Mouse (Mus musculus) heart, adult 9 months (tissue): Measurements from ENCODE around the gene Gprasp2.
A peak's percentile ranks its signal among the peaks of the same experiment; 100 is the strongest.
"Not testable (repeated sequence)": the region's sequence is repeated elsewhere in the genome, so short reads cannot be mapped to it uniquely, and the experiment has no call there.

ENCODE experiments used
- DNase-seq, 2 experiments: peaks; one replicate each; pipeline ENCODE4 v3.0.0; 2022; ENCODE audit warnings: low spot score in 2 of 2

Gene Gprasp2

DNA sequence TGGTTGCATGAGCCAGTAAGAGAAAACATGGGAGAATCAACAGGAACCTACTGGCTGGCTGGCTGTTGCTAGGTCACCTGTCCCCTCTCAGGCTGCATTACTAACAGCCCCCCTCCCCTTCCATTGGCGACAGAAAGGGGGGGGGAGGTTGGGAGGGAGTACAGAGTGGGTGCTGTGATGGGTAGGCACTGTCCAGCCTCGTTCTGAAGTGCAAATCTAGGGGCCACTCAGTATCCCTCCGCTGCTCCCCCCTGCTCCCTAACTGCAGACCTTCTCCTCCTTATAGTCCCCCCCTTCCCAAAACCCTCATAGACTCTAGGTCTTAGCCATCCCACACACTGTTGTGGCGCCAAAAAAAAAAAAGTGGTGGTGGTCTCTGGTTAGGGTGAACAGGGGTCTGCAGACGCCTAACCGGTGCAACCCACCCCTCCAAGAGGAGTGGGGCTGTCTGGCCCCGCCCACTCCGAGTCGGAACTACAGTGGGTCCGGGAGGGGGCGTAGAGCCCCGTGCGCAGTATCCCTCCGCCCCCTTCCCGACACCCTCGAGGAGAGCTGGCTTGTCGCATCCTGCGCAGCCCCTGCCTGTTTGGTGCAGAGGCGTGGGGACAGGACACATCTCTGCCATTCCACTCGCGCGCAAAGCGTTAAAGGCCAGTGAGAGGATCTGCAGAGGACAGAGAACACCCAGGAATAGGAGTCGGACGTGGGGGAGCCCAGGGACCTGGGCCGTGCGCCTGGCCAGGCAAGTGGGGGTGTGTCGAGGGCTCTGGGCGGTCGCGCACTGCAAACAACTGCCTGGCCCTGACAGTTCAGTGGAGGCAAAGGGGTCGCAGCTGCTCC, at the start of gene Gprasp2:
Gprasp2 (plus strand) TSS at position 514 of the 840 bp plus-strand sequence.
- peak in 1 of 2 experiments; percentile 2 for DNase-seq

DNA sequence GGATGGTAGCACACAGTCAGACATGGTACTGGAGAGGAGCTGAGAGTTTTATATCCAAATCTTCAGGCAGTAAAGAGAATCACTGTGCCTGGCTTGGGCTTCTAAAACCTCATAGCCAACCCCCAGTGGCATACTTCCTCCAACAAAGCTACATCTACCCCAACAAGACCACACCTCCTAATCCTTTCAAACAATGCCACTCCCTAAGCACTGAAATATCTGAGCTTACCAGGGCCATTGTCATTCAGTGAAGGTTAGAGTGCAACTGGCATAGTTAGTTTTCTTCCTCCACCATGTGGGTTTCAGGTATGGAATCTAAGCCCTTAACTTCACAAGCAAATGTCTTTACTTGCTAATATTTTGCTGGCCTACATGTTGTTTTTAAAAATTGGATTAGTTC, 47.3 kb upstream of the Gprasp2 start:
- DNase-seq: no peak

DNA sequence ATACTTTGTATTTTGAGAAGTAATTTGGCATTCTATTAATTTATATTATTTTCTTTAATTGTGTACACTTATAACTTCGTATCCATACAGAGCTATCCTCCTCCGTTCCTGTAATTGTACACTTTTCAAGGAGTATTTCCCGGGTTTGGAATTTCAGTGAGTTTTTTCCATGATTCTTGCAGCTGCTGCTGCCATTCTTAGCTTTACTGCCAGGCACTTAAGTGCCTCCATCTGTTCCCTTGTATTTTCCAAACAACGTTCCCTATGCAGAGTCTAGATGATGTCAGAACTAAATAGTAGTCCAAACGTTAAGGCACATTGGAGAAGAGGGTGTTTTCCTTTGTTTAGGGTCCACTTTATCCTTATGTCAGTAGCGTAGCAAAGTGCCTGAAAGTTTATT, 46.5 kb upstream of the Gprasp2 start:
- DNase-seq: no peak

DNA sequence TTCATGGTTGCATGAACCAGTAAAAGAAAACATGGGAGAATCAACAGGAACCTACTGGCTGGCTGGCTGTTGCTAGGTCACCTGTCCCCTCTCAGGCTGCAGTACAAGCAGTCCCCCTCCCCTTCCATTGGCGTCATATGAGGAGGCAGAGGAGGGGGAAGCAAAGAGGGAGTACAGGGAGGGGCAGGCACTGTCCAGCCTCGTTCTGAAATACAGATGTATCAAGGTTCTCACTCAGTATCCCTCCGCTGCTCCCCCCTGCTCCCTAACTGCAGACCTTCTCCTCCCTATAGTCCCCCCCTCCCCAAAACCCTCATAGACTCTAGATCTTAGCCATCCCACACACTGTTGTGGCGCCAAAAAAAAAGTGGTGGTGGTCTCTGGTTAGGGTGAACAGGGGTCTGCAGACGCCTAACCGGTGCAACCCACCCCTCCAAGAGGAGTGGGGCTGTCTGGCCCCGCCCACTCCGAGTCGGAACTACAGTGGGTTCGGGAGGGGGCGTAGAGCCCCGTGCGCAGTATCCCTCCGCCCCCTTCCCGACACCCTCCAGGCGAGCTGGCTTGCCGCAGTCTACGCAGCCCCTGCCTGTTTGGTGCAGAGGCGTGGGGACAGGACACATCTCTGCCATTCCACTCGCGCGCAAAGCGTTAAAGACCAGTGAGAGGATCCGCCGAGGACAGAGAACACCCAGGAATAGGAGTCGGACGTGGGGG, 43.1 kb upstream of the Gprasp2 start:
- DNase-seq: peak in 1 of 2 experiments; percentile 30

DNA sequence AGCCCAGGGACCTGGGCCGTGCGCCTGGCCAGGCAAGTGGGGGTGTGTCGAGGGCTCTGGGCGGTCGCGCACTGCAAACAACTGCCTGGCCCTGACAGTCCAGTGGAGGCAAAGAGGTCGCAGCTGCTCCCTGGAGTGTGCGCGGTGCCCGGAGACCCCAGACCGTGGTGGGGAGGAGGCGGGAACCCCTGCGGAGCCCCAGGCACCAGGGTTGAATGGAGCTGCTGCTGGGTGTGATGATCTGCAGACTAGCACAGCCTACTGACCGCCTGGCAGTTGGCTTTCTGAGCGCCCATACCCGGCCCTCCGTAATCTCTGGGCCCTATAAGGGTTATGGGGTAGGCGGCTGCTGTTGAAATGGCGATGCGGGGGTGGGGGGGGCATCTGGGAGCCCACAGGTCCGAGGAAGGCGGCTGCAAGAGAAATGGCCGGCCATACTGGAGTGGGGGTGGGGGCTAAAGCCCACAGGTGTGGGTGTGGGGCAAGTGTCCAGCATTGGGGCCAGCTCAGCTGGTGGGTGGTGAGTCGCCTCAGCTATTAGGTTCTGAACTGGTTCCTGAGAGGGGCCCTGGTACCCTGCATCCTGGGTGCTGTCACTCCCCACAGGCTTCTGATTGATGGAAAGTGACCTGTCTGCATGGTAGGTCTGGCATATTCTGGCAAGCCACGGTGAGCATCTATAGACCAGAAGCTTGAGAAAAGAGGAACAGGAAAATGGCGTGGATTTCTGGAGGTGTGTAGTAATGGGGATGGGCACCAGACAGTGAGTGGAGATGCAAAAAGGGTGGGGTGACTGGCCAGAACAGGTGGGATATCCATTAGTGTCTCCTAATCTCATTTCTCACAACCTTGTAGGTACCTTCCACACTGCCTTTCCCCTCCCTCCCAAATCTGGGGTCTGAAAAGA, 42.3 kb upstream of the Gprasp2 start:
- DNase-seq: not testable (repeated sequence)

DNA sequence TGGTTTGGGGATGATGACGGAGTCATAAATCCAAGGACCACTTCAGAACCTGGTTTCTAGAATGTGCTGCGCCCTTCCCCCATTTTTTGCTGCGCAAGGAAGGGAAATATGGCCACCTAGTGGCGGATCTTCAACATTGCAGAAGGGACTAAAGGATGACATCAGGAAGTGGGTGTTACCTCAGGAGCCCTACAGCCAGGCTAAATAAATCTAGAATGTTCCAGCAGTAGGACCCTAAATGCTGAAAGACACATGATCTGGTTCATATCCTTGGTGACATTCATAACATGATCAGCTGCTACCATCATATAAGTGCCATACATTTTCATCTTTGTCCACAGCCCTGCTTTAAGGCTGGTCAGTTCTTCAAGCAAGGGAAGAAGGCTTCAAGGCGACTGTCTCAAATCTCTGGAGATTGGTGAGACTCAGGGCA, 41.6 kb upstream of the Gprasp2 start, which contains the start of gene Bhlhb9:
Bhlhb9 (plus strand) TSS at position 383 of the 433 bp plus-strand sequence.
- DNase-seq: peak; percentile 24 to 36

DNA sequence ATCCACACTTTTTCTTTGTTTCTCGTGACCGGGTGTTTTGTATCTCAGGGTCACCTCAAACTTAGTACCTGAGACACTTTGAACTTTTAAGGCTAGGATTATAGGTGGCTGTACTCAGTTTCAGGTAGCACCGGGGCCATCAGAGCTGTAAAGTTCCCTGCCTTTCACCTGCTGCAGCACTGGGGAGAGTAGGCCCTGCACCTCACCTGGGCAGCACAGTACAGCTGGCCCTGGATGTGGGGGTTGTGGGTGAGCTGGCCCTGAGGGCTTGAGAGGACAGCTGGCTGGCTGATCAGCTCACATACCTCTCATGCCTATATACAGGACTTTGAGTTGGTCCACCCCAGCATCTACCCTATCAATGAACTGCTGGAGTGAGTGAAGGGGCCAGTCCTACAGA, 34.7 kb upstream of the Gprasp2 start:
- no peak for DNase-seq

DNA sequence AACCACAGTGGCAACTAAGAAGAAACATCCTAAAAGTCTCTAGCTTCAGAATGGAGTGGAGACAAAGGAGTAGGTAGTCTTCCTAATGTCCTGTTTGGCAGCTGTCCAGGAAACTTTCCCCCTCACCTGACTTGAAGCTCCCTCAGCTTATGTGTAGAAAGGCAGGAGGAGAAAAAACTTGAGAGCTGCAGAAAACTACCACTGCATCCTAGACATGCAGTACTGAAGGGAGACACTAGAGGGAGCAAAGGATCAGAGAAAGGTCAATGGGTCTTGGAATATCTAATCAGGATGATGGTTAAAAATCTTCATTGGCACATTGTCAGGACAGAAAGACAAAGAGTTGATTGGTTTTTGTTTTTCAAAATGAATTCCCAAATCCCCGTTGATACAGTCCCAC, 33.1 kb upstream of the Gprasp2 start:
- no peak for DNase-seq

DNA sequence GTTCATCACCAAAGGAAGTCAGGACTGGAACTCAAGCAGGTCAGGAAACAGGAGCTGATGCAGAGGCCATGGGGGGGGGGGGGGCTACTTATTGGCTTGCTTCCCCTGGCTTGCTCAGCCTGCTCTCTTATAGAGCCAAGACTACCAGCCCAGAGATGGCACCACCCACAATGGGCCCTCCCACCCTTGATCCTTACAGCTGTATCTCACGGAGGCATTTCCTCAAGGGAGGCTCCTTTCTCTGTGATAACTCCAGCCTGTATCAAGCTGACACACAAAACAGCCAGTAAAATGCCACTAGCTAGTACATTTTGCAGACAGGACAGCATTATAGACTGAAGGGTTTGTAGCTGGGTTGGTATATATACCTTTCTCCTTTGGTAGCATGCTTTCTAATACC, 2.9 kb upstream of the Gprasp2 start:
- DNase-seq: not testable (repeated sequence)

DNA sequence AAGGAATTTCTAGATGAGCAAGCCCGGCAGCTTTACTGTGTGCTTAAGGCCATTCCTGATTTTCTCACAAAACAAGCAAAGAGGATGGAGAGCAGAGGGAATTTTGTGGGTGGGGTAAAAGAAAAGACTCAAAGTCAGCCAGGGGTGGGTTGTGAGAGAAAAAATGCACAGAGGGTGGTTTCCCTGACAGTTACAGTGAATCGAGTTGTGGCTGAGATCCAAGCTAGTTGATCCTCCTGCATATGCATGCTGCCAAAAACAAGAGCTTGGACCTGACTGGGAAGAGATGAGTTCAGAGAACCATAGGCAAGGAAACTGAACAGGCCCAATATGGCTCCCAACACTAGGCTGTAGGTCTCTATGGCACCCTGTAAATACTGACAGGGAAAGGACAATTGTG, 938 bp upstream of the Gprasp2 start:
- DNase-seq: no peak

DNA sequence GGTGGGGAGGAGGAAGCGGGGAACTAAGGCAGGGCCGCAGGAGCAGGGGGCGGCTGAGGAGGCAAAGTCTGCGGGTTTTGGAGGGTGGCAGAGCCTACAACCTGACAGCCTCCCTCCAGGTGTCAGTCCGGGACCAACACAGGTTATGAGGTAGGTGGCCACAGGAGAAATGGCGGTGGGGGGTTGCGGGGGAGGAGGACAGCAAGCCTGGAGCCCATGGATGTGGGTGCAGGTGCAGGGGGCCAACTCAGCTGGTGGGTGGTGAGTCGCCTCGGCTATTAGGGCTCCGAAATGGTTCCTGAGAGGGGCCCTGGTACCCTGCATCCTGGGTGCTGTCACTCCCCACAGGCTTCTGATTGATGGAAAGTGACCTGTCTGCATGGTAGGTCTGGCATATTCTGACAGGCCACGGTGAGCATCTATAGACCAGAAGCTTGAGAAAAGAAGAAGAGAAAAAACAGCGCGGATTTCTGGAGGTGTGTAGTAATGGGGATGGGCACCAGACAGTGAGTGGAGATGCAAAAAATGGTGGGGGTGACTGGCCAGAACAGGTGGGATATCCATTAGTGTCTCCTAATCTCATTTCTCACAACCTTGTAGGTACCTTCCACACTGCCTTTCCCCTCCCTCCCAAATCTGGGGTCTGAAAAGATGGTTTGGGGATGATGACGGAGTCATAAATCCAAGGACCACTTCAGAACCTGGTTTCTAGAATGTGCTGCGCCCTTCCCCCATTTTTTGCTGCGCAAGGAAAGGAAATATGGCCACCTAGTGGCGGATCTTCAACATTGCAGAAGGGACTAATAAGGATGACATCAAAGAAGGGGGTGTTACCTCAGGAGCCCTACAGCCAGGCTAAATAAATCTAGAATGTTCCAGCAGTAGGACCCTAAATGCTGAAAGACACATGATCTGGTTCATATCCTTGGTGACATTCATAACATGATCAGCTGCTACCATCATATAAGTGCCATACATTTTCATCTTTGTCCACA, 860 bp downstream of the Gprasp2 start:
- DNase-seq: peak in 1 of 2 experiments; percentile 4

DNA sequence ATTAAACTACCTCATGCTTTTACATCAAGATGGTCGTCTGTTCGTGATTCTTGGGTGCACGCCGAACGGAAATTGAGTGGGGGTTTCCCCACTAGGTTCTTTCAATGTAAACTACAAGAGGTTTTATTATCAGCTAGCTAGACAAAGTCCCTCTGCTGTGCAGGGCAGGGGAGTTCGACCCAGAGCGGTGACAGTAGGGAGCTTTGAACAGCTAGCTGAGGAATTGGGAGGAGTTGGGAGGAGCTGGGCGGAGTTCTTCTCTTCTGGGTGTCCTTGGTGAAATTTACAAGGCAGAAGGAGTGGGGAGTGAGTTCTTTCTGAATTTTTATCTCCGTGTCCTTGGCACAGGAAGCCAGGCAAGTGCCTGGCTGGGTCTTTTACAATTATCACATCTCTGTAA, 28.0 kb downstream of the Gprasp2 start:
- DNase-seq: not testable (repeated sequence)

DNA sequence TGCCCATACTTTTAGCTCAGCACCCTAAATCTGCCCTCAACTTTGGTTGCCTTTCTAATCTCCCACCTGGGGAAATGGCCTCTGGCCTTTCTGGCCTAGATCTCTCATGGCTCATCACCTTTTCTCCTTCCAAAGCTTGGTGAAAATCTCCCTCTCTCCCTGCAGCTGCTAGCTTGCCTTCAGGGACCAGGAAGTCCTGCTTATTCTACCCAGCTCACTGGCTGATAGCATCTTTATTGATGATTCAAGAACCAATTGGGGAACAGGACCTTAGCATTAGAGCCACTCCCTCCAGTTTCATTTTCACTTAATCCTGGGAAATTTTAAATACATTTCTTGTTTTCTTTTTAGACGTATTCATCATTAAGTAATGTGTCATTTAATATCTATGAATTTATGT, 37.8 kb downstream of the Gprasp2 start:
- no peak for DNase-seq

DNA sequence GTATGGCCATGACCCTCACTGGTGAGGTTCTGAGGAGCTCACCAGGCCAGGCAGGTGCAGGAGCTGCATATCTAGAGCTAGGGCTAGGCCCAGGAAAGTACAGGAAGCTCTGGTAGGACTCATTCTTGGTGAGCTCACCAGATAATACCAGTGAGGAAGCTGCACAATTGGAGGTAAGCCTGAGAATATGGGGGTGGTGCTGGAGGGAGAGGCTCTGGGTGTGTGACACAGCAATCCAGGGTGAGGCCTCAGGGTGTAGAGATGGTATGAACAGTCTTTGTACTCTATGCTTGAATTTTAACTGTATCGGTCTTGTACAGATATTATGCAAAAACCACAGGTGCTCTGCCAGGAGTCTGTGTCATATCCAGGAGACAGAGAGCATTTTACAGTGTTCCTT, 40.8 kb downstream of the Gprasp2 start:
- DNase-seq: no peak

DNA sequence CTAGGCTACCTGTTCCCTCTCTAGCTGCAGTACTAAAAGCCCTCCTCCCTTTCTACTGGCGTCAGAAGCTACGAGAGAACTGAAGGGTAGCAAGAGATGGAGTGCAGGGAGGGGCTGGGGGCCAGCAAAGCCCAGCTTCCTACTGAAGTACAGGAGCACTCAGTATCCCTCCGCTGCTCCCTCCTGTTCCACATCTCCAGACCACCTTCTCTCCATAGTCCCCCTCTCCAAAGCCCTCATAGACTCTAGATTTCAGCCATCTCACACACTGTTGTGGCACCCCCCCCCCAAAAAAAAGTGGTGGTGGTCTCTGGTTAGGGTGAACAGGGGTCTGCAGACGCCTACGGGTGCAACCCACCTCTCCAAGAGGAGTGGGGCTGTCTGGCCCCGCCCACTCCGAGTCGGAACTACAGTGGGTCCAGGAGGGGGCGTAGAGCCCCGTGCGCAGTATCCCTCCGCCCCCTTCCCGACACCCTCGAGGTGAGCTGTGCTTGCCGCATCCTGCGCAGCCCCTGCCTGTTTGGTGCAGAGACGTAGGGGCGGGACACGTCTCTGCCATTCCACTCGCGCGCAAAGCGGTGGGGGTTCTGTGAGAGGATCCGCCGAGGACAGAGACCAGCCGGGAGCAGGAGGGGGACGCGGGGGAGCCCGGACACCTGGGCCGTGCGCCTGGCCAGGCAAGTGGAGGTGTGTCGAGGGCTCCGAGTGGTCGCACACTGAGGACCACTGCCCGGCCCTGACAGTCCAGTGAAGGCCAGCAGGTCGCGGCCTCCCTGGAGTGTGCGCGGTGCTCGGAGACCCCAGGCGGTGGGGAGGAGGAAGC, 46.8 kb downstream of the Gprasp2 start:
- peak; percentile 49 to 51 for DNase-seq

DNA sequence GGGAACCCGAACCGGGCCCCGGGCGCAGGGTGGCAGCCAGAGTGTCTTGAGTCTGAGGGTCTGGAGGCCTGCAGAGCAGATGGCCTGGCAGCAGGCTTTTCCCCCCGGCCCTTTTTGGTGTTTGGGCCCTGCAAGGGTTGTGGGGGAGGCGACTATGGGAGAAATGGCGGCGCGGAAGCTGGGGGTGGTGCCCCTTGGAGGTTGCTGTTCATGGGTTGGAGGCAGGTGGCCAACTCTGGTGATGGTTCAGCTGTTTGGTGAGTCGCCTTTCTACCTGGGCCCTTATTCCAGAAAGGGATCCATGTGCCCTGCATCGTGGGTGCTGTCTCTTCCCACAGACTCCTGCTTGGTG, 47.4 kb downstream of the Gprasp2 start:
- DNase-seq: peak in 1 of 2 experiments; percentile 0
